Comparison of ENCODE assay signal across 12 mouse cellular contexts in the genomic region with DNA sequence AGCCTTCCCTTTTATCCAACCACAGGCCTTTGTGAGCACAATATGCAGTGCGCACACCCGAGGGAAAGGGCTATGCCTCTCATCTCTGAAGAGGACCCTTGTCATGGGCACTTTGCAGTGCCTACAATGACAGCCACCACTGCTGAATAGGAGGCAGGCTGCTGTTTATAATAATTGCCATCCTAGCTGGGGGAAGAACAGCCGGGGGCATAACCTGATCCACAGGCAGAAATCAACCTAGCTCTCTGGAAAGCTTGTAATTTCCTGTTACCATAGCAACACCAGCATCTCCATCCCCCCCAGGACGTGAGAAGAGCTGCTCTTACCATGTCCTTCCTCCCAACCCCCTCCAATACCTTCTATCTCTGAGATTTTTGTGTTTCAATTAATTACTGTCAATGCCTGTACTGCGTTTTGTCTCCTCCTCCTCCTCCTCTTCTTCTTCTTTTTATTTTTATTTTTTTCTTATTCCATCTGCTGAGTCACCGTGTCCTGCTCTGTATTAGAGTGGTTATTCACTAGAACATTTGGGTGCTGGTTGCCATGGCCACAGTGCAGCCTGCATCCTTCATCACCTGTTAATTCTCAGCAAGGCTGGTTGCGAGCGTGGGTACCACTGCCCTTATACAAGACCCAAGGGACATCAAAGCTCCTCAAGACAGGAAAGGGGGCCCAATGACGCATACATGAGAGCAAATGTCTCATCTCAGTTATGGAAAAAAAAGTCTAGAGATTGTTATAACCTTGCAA. TPM values are rescaled to one million over a fixed set of nuclear protein-coding genes. Genes with fewer than 3 reads are reported as not detected.
DNase-seq lines count a peak whose midpoint lies in the region; ATAC-seq and TF ChIP-seq lines count a peak whose summit lies in the region.
"Had no signal": no experiment of that assay in that cellular context is flagged by ENCODE, and none has a peak within 500 bp of the region (broad histone marks: within the 10 kb centered on the region; RNA-seq: fewer than 3 reads in every experiment).

No protein-coding gene starts in this region.

- H3K9ac ChIP-seq in hindbrain, embryonic 14.5 days: no peak overlapping the region
- H3K9ac ChIP-seq in midbrain, embryonic 15.5 days: no peak overlapping the region
- H3K9ac ChIP-seq in heart, adult 2 months (ENCODE audit: low read depth, low read length): no peak overlapping the region

- no peaks in the 10 kb centered on the region for H3K9me3 ChIP-seq in hindbrain, embryonic 14.5 days (ENCODE audit: control insufficient read depth, low read length)
- H3K9me3 ChIP-seq in midbrain, embryonic 15.5 days: no peaks in the 10 kb centered on the region

- TF ChIP-seq POLR2A in heart, adult 2 months (IDR thresholded peaks at IDR 0.05; ENCODE audit: insufficient read depth, low read depth, low read length): no peak

- TF ChIP-seq EP300 in heart, adult 2 months (IDR thresholded peaks at IDR 0.05; ENCODE audit: insufficient read depth, low read depth, low read length): no peak

- TF ChIP-seq CTCF in heart, adult 2 months (IDR thresholded peaks at IDR 0.05): no peak

- WGBS in hindbrain, embryonic 14.5 days: 25% methylated on average over 9 of the region's 9 CpGs
- whole genome bisulfite sequencing in midbrain, embryonic 15.5 days: 17% methylated on average over 9 of the region's 9 CpGs
- 63% methylated on average over 9 of the region's 9 CpGs for WGBS in heart, adult 2 months

- H3K4me1 ChIP-seq in hindbrain, embryonic 14.5 days (replicated peaks; ENCODE audit: control insufficient read depth, insufficient read depth, low read length): peaks cover 56% of the 10 kb centered on the region
- peaks cover 48% of the 10 kb centered on the region for H3K4me1 ChIP-seq in midbrain, embryonic 15.5 days
- H3K4me1 ChIP-seq in heart, adult 2 months (ENCODE audit: control insufficient read depth, insufficient read depth, low read length): no peaks in the 10 kb centered on the region

- peak; percentile 82 for ATAC-seq in hindbrain, embryonic 14.5 days (ENCODE audit: low FRiP score)
- peak; percentile 89 for ATAC-seq in midbrain, embryonic 15.5 days (replicated peaks)
- ATAC-seq: intestine, embryonic 16.5 days had no signal

- DNase-seq in right cerebral cortex, adult 18-20 months: peak; percentile 71
- no peak for DNase-seq in right cerebral cortex, postnatal 4 days
- DNase-seq in hindbrain, embryonic 14.5 days (ENCODE audit: low spot score): peak; percentile 70
- DNase-seq in thymus, postnatal 4 days: no peak
- no peak for DNase-seq in heart, adult 2 months
- no peak for DNase-seq in kidney, postnatal 14 days
- DNase-seq: cerebellum, adult 2 months; liver; thymus, postnatal 14 days had no signal

- intact Hi-C loops in heart, adult 2 months (cut with DNase I): no loop called here

- H3K4me3 ChIP-seq in hindbrain, embryonic 14.5 days (replicated peaks; ENCODE audit: low read length): no peak overlapping the region
- H3K4me3 ChIP-seq in midbrain, embryonic 15.5 days: no peak overlapping the region
- H3K4me3 ChIP-seq in heart, adult 2 months: no peak overlapping the region

- no peaks in the 10 kb centered on the region for H3K36me3 ChIP-seq in hindbrain, embryonic 14.5 days (replicated peaks; ENCODE audit: control insufficient read depth, insufficient read depth)
- no peaks in the 10 kb centered on the region for H3K36me3 ChIP-seq in midbrain, embryonic 15.5 days (replicated peaks)
- H3K36me3 ChIP-seq in heart, adult 2 months (ENCODE audit: control insufficient read depth, insufficient read depth, low read length): no peaks in the 10 kb centered on the region

- no peaks in the 10 kb centered on the region for H3K27me3 ChIP-seq in hindbrain, embryonic 14.5 days (ENCODE audit: control insufficient read depth, insufficient read depth, low read length)
- H3K27me3 ChIP-seq in midbrain, embryonic 15.5 days (replicated peaks): no peaks in the 10 kb centered on the region
- no peaks in the 10 kb centered on the region for H3K27me3 ChIP-seq in heart, adult 2 months (ENCODE audit: control insufficient read depth, insufficient read depth, low read length)

- no peaks in the 10 kb centered on the region for H3K79me2 ChIP-seq in heart, adult 2 months (replicated peaks; ENCODE audit: control insufficient read depth, insufficient read depth, low read length)

- peak overlapping the region; percentile 28 for H3K4me2 ChIP-seq in hindbrain, embryonic 14.5 days (replicated peaks)
- H3K4me2 ChIP-seq in midbrain, embryonic 15.5 days: peak overlapping the region; percentile 35
- H3K4me2 ChIP-seq: heart, embryonic 11.5 days had no signal

- H3K27ac ChIP-seq in hindbrain, embryonic 14.5 days: peak overlapping the region; percentile 84
- H3K27ac ChIP-seq in midbrain, embryonic 15.5 days: peak overlapping the region; percentile 92
- no peak overlapping the region for H3K27ac ChIP-seq in heart, adult 2 months

RNA-seq across cellular contexts. Expression of gene Gast, which starts 1.3 kb away (rescaled TPM):
- polyA plus RNA-seq in hindbrain, embryonic 14.5 days (2014; fragmentation: Nextera tagmentation; extraction: Ambion mirVana): 0.50 TPM in 1 of 2 replicates, not detected in the other
- polyA plus RNA-seq in midbrain, embryonic 15.5 days (2015; fragmentation: Nextera tagmentation; extraction: Ambion mirVana): 2.0 and 2.3 TPM in 2 replicates
- not detected for total RNA-seq in heart, adult 2 months (2021)
- not detected in 2 replicates for polyA plus RNA-seq in heart, adult 2 months (2012; rRNA removed)
- polyA plus RNA-seq: cerebellum, adult 2 months; heart, embryonic 11.5 days had no signal

RNA-seq across cellular contexts. Expression of gene Eif1, which starts 13.3 kb away (rescaled TPM):
- polyA plus RNA-seq in hindbrain, embryonic 14.5 days (2014; fragmentation: Nextera tagmentation; extraction: Ambion mirVana): 1,239 and 1,372 TPM in 2 replicates
- polyA plus RNA-seq in midbrain, embryonic 15.5 days (2015; fragmentation: Nextera tagmentation; extraction: Ambion mirVana): 1,086 and 1,110 TPM in 2 replicates
- total RNA-seq in heart, adult 2 months (2021): 1,000 to 10,000 TPM; 1,735 to 2,054 TPM
- 195 and 341 TPM in 2 replicates for polyA plus RNA-seq in heart, adult 2 months (2012; rRNA removed)

RNA-seq across cellular contexts. Expression of gene Hap1, which starts 23.0 kb away (rescaled TPM):
- polyA plus RNA-seq in hindbrain, embryonic 14.5 days (2014; fragmentation: Nextera tagmentation; extraction: Ambion mirVana): 105 and 137 TPM in 2 replicates
- polyA plus RNA-seq in midbrain, embryonic 15.5 days (2015; fragmentation: Nextera tagmentation; extraction: Ambion mirVana): 315 and 316 TPM in 2 replicates
- 1 to 10 TPM; 1.3 to 1.5 TPM for total RNA-seq in heart, adult 2 months (2021)
- 0.97 and 1.4 TPM in 2 replicates for polyA plus RNA-seq in heart, adult 2 months (2012; rRNA removed)

Comparison
In these comparisons a context has a peak if more than half of its experiments do, and no peak if none do; other contexts are left out.
1. DNase-seq: peak in right cerebral cortex, adult 18-20 months (single experiment) and hindbrain, embryonic 14.5 days (single experiment); none in right cerebral cortex, postnatal 4 days (single experiment), thymus, postnatal 4 days (single experiment), heart, adult 2 months (0 of 2) and kidney, postnatal 14 days (single experiment).
2. RNA of gene Hap1, which starts 23.0 kb away (polyA plus RNA-seq): 315 to 316 TPM in midbrain, embryonic 15.5 days and 105 to 137 TPM in hindbrain, embryonic 14.5 days; 0.97 to 1.4 TPM in heart, adult 2 months; every median in the first group is over 10 times any median in the second.